Mouse (Mus musculus) limb, embryonic 13.5 days (tissue): ENCODE results near the gene Mnat1. TPM values are rescaled to one million over a fixed set of nuclear protein-coding genes. Genes with fewer than 3 reads are reported as not detected.

ENCODE experiments used
- ATAC-seq: fragments of 200-750 bp; cut with Nextera tagmentation; 2 replicates; pipeline ENCODE4 v1.8.0; 2017; ENCODE audit warnings: low read depth, moderate number of reproducible peaks, moderate TSS enrichment; ENCODE audit not compliant: low FRiP score
- H3K27ac ChIP-seq: fragments of 300-500 bp; sonication (generic); 2 replicates; pipeline ENCODE4 v1.5.1; 2015; ENCODE audit warnings: inconsistent platforms, mild to moderate bottlenecking, moderate library complexity
- H3K27me3 ChIP-seq: fragments of 300-500 bp; sonication (generic); 2 replicates; pipeline ENCODE4 v1.6.1; 2015; ENCODE audit warnings: mild to moderate bottlenecking, inconsistent platforms
- H3K36me3 ChIP-seq: fragments of 300-500 bp; sonication (generic); 2 replicates; pipeline ENCODE4 v1.6.1; 2015; ENCODE audit warnings: inconsistent platforms, mild to moderate bottlenecking, moderate library complexity
- H3K4me1 ChIP-seq: fragments of 300-500 bp; sonication (generic); 2 replicates; pipeline ENCODE4 v1.6.1; 2015; ENCODE audit warnings: inconsistent platforms
- H3K4me2 ChIP-seq: fragments of 300-500 bp; sonication (generic); replicated peaks from 2 replicates; pipeline ENCODE4 v1.6.1; 2015; ENCODE audit warnings: inconsistent platforms, mild to moderate bottlenecking, moderate library complexity
- H3K4me3 ChIP-seq: fragments of 300-500 bp; sonication (generic); 2 replicates; pipeline ENCODE4 v1.5.1; 2015; ENCODE audit warnings: moderate library complexity, mild to moderate bottlenecking, inconsistent platforms
- H3K9ac ChIP-seq: fragments of 300-500 bp; sonication (generic); 2 replicates; pipeline ENCODE4 v1.6.1; 2015; ENCODE audit warnings: mild to moderate bottlenecking, inconsistent platforms
- H3K9me3 ChIP-seq: fragments of 300-500 bp; sonication (generic); 2 replicates; pipeline ENCODE4 v1.6.1; 2016; ENCODE audit warnings: inconsistent platforms
- WGBS: fragments of 180-500 bp; shearing (Covaris S2); methylation state at CpG from one replicate; pipeline ENCODE4 v1.1.7; 2015; 5-methylcytosine and 5-hydroxymethylcytosine counted together
- polyA plus RNA-seq: library from polyadenylated mRNA; unstranded; fragments of >200 nt; fragmentation: Nextera tagmentation; extraction: Ambion mirVana; gene quantifications from 2 replicates; pipeline ENCODE4 v1.2.1, GENCODE M21; 2015

Mnat1 gene
- polyA plus RNA-seq, 1 experiment from 2014 or later = 34.8 TPM

- no peak overlapping the region for H3K9ac ChIP-seq
- H3K27me3 ChIP-seq = no peaks in the 10 kb centered on the region
- no peak overlapping the region for H3K27ac ChIP-seq
- H3K4me3 ChIP-seq = no peak overlapping the region
- no peak overlapping the region for H3K4me2 ChIP-seq
- 82% methylated on average over 6 of the region's 6 CpGs for WGBS
- H3K36me3 ChIP-seq = peaks cover 7% of the 10 kb centered on the region; the same call in 1 of the 2 replicates
- 0 out of 2 replicates have a peak, but pooled peaks cover 3% of the 10 kb centered on the region for H3K9me3 ChIP-seq
- no peak for ATAC-seq
- no peaks in the 10 kb centered on the region for H3K4me1 ChIP-seq
Measured at GRCm38 (mm10) chr12:73259269-73259668, 135.8 kb downstream of the Mnat1 start.

- no peak overlapping the region for H3K9ac ChIP-seq
- H3K4me1 ChIP-seq = no peaks in the 10 kb centered on the region
- H3K4me2 ChIP-seq = no peak overlapping the region
- no peak overlapping the region for H3K27ac ChIP-seq
- ATAC-seq = no peak
- H3K4me3 ChIP-seq = no peak overlapping the region
- no peaks in the 10 kb centered on the region for H3K27me3 ChIP-seq
- peaks cover 7% of the 10 kb centered on the region; the same call in 1 of the 2 replicates for H3K36me3 ChIP-seq
- H3K9me3 ChIP-seq = 0 out of 2 replicates have a peak, but pooled peaks cover 3% of the 10 kb centered on the region
- WGBS = 85% methylated on average over 1 of the region's 1 CpGs
Measured at GRCm38 (mm10) chr12:73260339-73260738, 136.8 kb downstream of the Mnat1 start.

GRCm38 (mm10) chr12:73265381-73265978 is 142.0 kb downstream of the Mnat1 start:
- Histone ChIP-seq H3K9ac (no peak overlapping the region), H3K27ac (no peak overlapping the region), H3K4me1 (peaks cover 18% of the 10 kb centered on the region), H3K4me3 (no peak overlapping the region), H3K27me3 (no peaks in the 10 kb centered on the region), H3K36me3 (peaks cover 7% of the 10 kb centered on the region; the same call in 1 of the 2 replicates), H3K4me2 (no peak overlapping the region), H3K9me3 (0 out of 2 replicates have a peak, but pooled peaks cover 3% of the 10 kb centered on the region)
- ATAC-seq = no peak
- WGBS = 72% methylated on average over 3 of the region's 3 CpGs

- Histone ChIP-seq H3K4me3 (no peak overlapping the region), H3K4me1 (peaks cover 25% of the 10 kb centered on the region), H3K9me3 (0 out of 2 replicates have a peak, but pooled peaks cover 3% of the 10 kb centered on the region), H3K9ac (no peak overlapping the region), H3K27ac (no peak overlapping the region), H3K27me3 (no peaks in the 10 kb centered on the region), H3K36me3 (peaks cover 7% of the 10 kb centered on the region; the same call in 1 of the 2 replicates), H3K4me2 (no peak overlapping the region)
- ATAC-seq = no peak
- 61% methylated on average over 1 of the region's 1 CpGs for WGBS
Measured at GRCm38 (mm10) chr12:73266597-73266996, 143.1 kb downstream of the Mnat1 start.

GRCm38 (mm10) chr12:73268497-73268896 is 145.0 kb downstream of the Mnat1 start:
- Histone ChIP-seq H3K27me3 (no peaks in the 10 kb centered on the region), H3K27ac (no peak overlapping the region; the same call in 1 of the 2 replicates), H3K9ac (no peak overlapping the region), H3K4me2 (no peak overlapping the region), H3K36me3 (no peaks in the 10 kb centered on the region), H3K9me3 (no peaks in the 10 kb centered on the region), H3K4me1 (peaks cover 35% of the 10 kb centered on the region), H3K4me3 (no peak overlapping the region)
- WGBS = 41% methylated on average over 1 of the region's 1 CpGs
- no peak for ATAC-seq

GRCm38 (mm10) chr12:73269531-73269930 is 146.0 kb downstream of the Mnat1 start:
- Histone ChIP-seq H3K4me2 (no peak overlapping the region), H3K4me3 (no peak overlapping the region), H3K27ac (no peak overlapping the region), H3K9me3 (no peaks in the 10 kb centered on the region), H3K4me1 (peaks cover 35% of the 10 kb centered on the region), H3K27me3 (no peaks in the 10 kb centered on the region), H3K36me3 (peaks cover 6% of the 10 kb centered on the region; the same call in 1 of the 2 replicates), H3K9ac (no peak overlapping the region)
- 34% methylated on average over 3 of the region's 3 CpGs for WGBS
- peak; percentile 64; the same call in 1 of the 2 replicates for ATAC-seq

GRCm38 (mm10) chr12:73269933-73270332 is 146.4 kb downstream of the Mnat1 start:
- Histone ChIP-seq H3K4me2 (no peak overlapping the region), H3K4me3 (no peak overlapping the region), H3K27ac (no peak overlapping the region), H3K9me3 (no peaks in the 10 kb centered on the region), H3K36me3 (peaks cover 10% of the 10 kb centered on the region), H3K9ac (no peak overlapping the region), H3K27me3 (no peaks in the 10 kb centered on the region), H3K4me1 (peaks cover 35% of the 10 kb centered on the region)
- peak; percentile 88 for ATAC-seq
- WGBS = 24% methylated on average over 4 of the region's 4 CpGs

GRCm38 (mm10) chr12:73274921-73275320 is 151.4 kb downstream of the Mnat1 start:
- H3K36me3 ChIP-seq = peaks cover 49% of the 10 kb centered on the region
- no peak for ATAC-seq
- no peak overlapping the region for H3K9ac ChIP-seq
- no peak overlapping the region for H3K4me3 ChIP-seq
- H3K27me3 ChIP-seq = no peaks in the 10 kb centered on the region
- WGBS = 94% methylated on average over 3 of the region's 3 CpGs
- peaks cover 22% of the 10 kb centered on the region for H3K4me1 ChIP-seq
- H3K9me3 ChIP-seq = peaks cover 4% of the 10 kb centered on the region; the same call in 1 of the 2 replicates
- H3K27ac ChIP-seq = no peak overlapping the region
- no peak overlapping the region for H3K4me2 ChIP-seq

GRCm38 (mm10) chr12:73286287-73287092 is 163.0 kb downstream of the Mnat1 start, which contains the start of the genes Trmt5 and Slc38a6:
Trmt5 (minus strand) TSS chr12:73286710.
Slc38a6 (plus strand) TSS chr12:73286779.
- Histone ChIP-seq H3K4me2 (peak within 1 kb of the TSS; percentile 79), H3K4me3 (peak within 1 kb of the TSS; percentile 78), H3K36me3 (peaks cover 12% of the 10 kb centered on the region), H3K4me1 (peaks cover 22% of the 10 kb centered on the region), H3K9me3 (no peaks in the 10 kb centered on the region), H3K27ac (peak within 1 kb of the TSS; percentile 70), H3K9ac (peak within 1 kb of the TSS; percentile 80), H3K27me3 (no peaks in the 10 kb centered on the region)
- WGBS = under 1% methylated on average over 53 of the region's 53 CpGs
- ATAC-seq = peak; percentile 96

GRCm38 (mm10) chr12:73287609-73288008 is 164.1 kb downstream of the Mnat1 start:
- 63% methylated on average over 8 of the region's 8 CpGs for WGBS
- peak overlapping the region; percentile 80 for H3K9ac ChIP-seq
- no peak overlapping the region for H3K27ac ChIP-seq
- H3K4me2 ChIP-seq = peak overlapping the region; percentile 79
- H3K27me3 ChIP-seq = no peaks in the 10 kb centered on the region
- peaks cover 22% of the 10 kb centered on the region for H3K4me1 ChIP-seq
- H3K36me3 ChIP-seq = peaks cover 9% of the 10 kb centered on the region
- no peaks in the 10 kb centered on the region for H3K9me3 ChIP-seq
- no peak for ATAC-seq
- H3K4me3 ChIP-seq = peak overlapping the region; percentile 78

GRCm38 (mm10) chr12:73288626-73289025 is 165.1 kb downstream of the Mnat1 start:
- ATAC-seq = no peak
- no peaks in the 10 kb centered on the region for H3K27me3 ChIP-seq
- no peak overlapping the region for H3K27ac ChIP-seq
- H3K4me3 ChIP-seq = no peak overlapping the region
- no peak overlapping the region for H3K4me2 ChIP-seq
- no peaks in the 10 kb centered on the region for H3K9me3 ChIP-seq
- no peak overlapping the region for H3K9ac ChIP-seq
- 94% methylated on average over 3 of the region's 3 CpGs for WGBS
- peaks cover 19% of the 10 kb centered on the region for H3K4me1 ChIP-seq
- peaks cover 14% of the 10 kb centered on the region for H3K36me3 ChIP-seq

- Histone ChIP-seq H3K36me3 (peaks cover 23% of the 10 kb centered on the region), H3K27ac (no peak overlapping the region), H3K27me3 (no peaks in the 10 kb centered on the region), H3K4me3 (no peak overlapping the region), H3K4me1 (peaks cover 15% of the 10 kb centered on the region), H3K9ac (no peak overlapping the region), H3K4me2 (no peak overlapping the region), H3K9me3 (no peaks in the 10 kb centered on the region)
- ATAC-seq = no peak
Measured at GRCm38 (mm10) chr12:73294884-73295283, 171.4 kb downstream of the Mnat1 start.
